Mouse (Mus musculus) forebrain, embryonic 11.5 days (tissue): Measurements from ENCODE around the gene Hes5. TPM values are rescaled to one million over a fixed set of nuclear protein-coding genes. Genes with fewer than 3 reads are reported as not detected.

Experiments used
- ATAC-seq: fragments of 200-750 bp; cut with Nextera tagmentation; replicated peaks from 2 replicates; pipeline ENCODE4 v1.8.0; 2017; ENCODE audit warnings: moderate TSS enrichment; ENCODE audit not compliant: low FRiP score
- DNase-seq: peaks from one replicate; pipeline ENCODE4 v3.0.0-alpha.2; 2017; ENCODE audit warnings: low spot score
- H3K27ac ChIP-seq: fragments of 300-500 bp; sonication (generic); 2 replicates; pipeline ENCODE4 v1.5.1; 2014; ENCODE audit warnings: low read depth, low read length
- H3K27me3 ChIP-seq: fragments of 300-500 bp; sonication (generic); 2 replicates; pipeline ENCODE4 v1.6.1; 2014; ENCODE audit warnings: mild to moderate bottlenecking, low read length, mixed read lengths; ENCODE audit not compliant: control insufficient read depth, insufficient read depth
- H3K36me3 ChIP-seq: fragments of 300-500 bp; sonication (generic); 2 replicates; pipeline ENCODE4 v1.6.1; 2014; ENCODE audit warnings: mild to moderate bottlenecking, low read length, moderate library complexity, mixed read lengths; ENCODE audit not compliant: control insufficient read depth, insufficient read depth
- H3K4me1 ChIP-seq: fragments of 300-500 bp; sonication (generic); replicated peaks from 2 replicates; pipeline ENCODE4 v1.6.1; 2014; ENCODE audit warnings: low read length, mixed read lengths; ENCODE audit not compliant: control insufficient read depth, insufficient read depth
- H3K4me2 ChIP-seq: fragments of 300-500 bp; sonication (generic); 2 replicates; pipeline ENCODE4 v1.6.1; 2014; ENCODE audit warnings: low read depth, mild to moderate bottlenecking, low read length, moderate library complexity, mixed read lengths; ENCODE audit not compliant: severe bottlenecking
- H3K4me3 ChIP-seq: fragments of 300-500 bp; sonication (generic); 2 replicates; pipeline ENCODE4 v1.5.1; 2014; ENCODE audit warnings: low read depth, low read length
- H3K9ac ChIP-seq: fragments of 300-500 bp; sonication (generic); 2 replicates; pipeline ENCODE4 v1.6.1; 2014; ENCODE audit warnings: low read length
- H3K9me3 ChIP-seq: fragments of 300-500 bp; sonication (generic); 2 replicates; pipeline ENCODE4 v1.6.1; 2016; ENCODE audit warnings: low read length, mixed read lengths; ENCODE audit not compliant: control insufficient read depth
- WGBS: fragments of 180-500 bp; shearing (Covaris S2); extraction: QIAGEN DNeasy Blood & Tissue Kit; methylation state at CpG from one replicate; pipeline ENCODE4 v1.1.7; 2014; 5-methylcytosine and 5-hydroxymethylcytosine counted together
- polyA plus RNA-seq: library from polyadenylated mRNA; unstranded; fragments of >200 nt; fragmentation: Nextera tagmentation; extraction: Ambion mirVana; gene quantifications from 2 replicates; pipeline ENCODE4 v1.2.1, GENCODE M21; 2014

Hes5 gene
- polyA plus RNA-seq, 1 experiment from 2014 or later, result 313 TPM

DNA sequence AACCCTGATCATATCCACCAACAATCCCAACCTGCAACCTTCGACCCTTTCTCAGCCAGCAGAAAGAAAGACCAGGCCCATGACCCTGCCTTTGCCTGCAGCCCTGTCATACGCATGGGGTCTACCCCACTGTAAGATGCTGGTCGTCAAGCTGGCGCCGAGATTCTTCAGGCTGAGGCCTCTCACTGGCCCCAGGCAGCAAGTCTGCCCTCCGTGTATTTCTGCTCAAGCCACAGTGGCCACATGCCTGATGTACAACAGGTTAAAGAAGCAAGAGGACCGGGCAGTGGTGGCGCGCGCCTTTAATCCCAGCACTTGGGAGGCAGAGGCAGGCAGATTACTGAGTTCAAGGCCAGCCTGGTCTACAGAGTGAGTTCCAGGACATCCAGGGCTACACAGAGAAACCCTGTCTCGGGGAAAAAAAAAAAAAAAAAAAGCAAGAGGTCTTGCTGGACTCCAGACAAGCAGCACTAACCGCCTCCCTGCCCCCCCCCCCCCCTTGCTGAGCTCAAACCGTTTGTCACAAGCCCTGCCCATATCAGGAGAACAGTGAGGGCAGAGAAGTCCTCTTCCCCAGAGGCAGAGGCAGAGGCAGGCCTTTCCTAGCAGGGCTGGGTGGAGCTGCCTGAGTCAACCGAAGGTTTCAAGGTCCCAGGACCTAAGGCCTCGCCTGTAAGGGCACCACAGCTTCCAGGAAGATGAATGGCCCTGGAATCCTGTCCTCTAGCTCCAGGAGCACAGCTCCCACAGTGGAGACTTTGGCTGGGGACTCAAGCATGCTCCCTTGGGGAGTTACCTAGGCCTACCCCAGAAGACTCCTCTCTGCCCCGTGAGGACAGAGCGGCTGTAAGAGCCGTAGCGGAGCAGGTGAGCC lies 21.8 kb downstream of the Hes5 start:
- 81% methylated on average over 19 of the region's 19 CpGs for WGBS
- Histone ChIP-seq H3K9ac (no peak overlapping the region), H3K36me3 (peaks cover 11% of the 10 kb centered on the region), H3K4me2 (no peak overlapping the region), H3K4me1 (peaks cover 5% of the 10 kb centered on the region; the same call in 1 of the 2 replicates), H3K4me3 (no peak overlapping the region), H3K27me3 (peaks cover 6% of the 10 kb centered on the region; the same call in 1 of the 2 replicates), H3K27ac (no peak overlapping the region), H3K9me3 (no peaks in the 10 kb centered on the region)
- DNase-seq, result no peak
- ATAC-seq, result no peak

- Histone ChIP-seq H3K4me1 (peaks cover 5% of the 10 kb centered on the region; the same call in 1 of the 2 replicates), H3K9ac (peak overlapping the region; percentile 23; the same call in 1 of the 2 replicates), H3K36me3 (peaks cover 5% of the 10 kb centered on the region), H3K27ac (no peak overlapping the region), H3K4me2 (no peak overlapping the region), H3K4me3 (no peak overlapping the region), H3K27me3 (peaks cover 6% of the 10 kb centered on the region; the same call in 1 of the 2 replicates), H3K9me3 (no peaks in the 10 kb centered on the region)
- DNase-seq, result no peak
- no peak for ATAC-seq
- WGBS, result 13% methylated on average over 24 of the region's 24 CpGs
Measured at GRCm38 (mm10) chr4:154983767-154984166, 23.0 kb downstream of the Hes5 start.

- 63% methylated on average over 5 of the region's 5 CpGs for WGBS
- peaks cover 5% of the 10 kb centered on the region; the same call in 1 of the 2 replicates for H3K4me1 ChIP-seq
- H3K9me3 ChIP-seq, result no peaks in the 10 kb centered on the region
- H3K27me3 ChIP-seq, result peaks cover 6% of the 10 kb centered on the region; the same call in 1 of the 2 replicates
- H3K36me3 ChIP-seq, result peaks cover 5% of the 10 kb centered on the region
- H3K4me2 ChIP-seq, result no peak overlapping the region
- H3K27ac ChIP-seq, result no peak overlapping the region
- H3K9ac ChIP-seq, result no peak overlapping the region
- DNase-seq, result no peak
- no peak overlapping the region for H3K4me3 ChIP-seq
- no peak for ATAC-seq
Measured at GRCm38 (mm10) chr4:154985151-154985777, 24.5 kb downstream of the Hes5 start.

DNA sequence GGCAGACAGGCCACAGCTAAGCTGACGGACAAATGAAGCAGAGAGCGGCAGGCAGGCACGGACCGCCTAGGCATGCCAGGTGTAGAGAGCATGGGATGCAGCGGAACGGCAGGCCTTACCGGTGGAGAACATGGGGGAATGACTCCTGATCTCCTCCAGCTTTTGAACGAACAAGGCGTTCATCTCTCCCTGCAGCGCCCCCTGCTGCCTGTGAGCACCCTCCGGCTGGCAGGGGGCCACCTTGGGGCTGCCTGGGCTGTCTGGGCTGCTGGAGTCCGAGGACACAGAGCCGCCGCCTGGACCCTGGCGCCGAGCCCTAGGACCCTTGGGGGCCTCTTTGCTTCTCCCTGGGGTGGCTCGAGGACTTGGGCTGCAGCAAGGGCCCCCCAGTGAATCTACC lies 25.4 kb downstream of the Hes5 start:
- ATAC-seq, result peak; percentile 55
- H3K4me2 ChIP-seq, result no peak overlapping the region
- no peaks in the 10 kb centered on the region for H3K9me3 ChIP-seq
- peaks cover 5% of the 10 kb centered on the region; the same call in 1 of the 2 replicates for H3K4me1 ChIP-seq
- H3K36me3 ChIP-seq, result peaks cover 1% of the 10 kb centered on the region
- H3K27me3 ChIP-seq, result peaks cover 6% of the 10 kb centered on the region; the same call in 1 of the 2 replicates
- WGBS, result 14% methylated on average over 17 of the region's 17 CpGs
- no peak overlapping the region for H3K4me3 ChIP-seq
- no peak overlapping the region for H3K27ac ChIP-seq
- no peak overlapping the region for H3K9ac ChIP-seq
- peak; percentile 84 for DNase-seq

GRCm38 (mm10) chr4:154986750-154987149 lies 26.0 kb downstream of the Hes5 start:
- Histone ChIP-seq H3K27me3 (peaks cover 6% of the 10 kb centered on the region; the same call in 1 of the 2 replicates), H3K9me3 (no peaks in the 10 kb centered on the region), H3K9ac (no peak overlapping the region), H3K4me1 (peaks cover 5% of the 10 kb centered on the region; the same call in 1 of the 2 replicates), H3K4me2 (no peak overlapping the region), H3K4me3 (no peak overlapping the region), H3K36me3 (no peaks in the 10 kb centered on the region), H3K27ac (no peak overlapping the region)
- ATAC-seq (no peak), DNase-seq (no peak)
- 71% methylated on average over 15 of the region's 15 CpGs for WGBS

- no peak overlapping the region for H3K27ac ChIP-seq
- DNase-seq (no peak), ATAC-seq (no peak)
- 79% methylated on average over 4 of the region's 4 CpGs for WGBS
- no peaks in the 10 kb centered on the region for H3K36me3 ChIP-seq
- no peak overlapping the region for H3K4me2 ChIP-seq
- 0 out of 2 replicates have a peak, but pooled peaks cover 2% of the 10 kb centered on the region for H3K4me1 ChIP-seq
- H3K9me3 ChIP-seq, result no peaks in the 10 kb centered on the region
- H3K9ac ChIP-seq, result no peak overlapping the region
- no peaks in the 10 kb centered on the region for H3K27me3 ChIP-seq
- H3K4me3 ChIP-seq, result no peak overlapping the region
Measured at GRCm38 (mm10) chr4:154994876-154995275, 34.2 kb downstream of the Hes5 start.

DNA sequence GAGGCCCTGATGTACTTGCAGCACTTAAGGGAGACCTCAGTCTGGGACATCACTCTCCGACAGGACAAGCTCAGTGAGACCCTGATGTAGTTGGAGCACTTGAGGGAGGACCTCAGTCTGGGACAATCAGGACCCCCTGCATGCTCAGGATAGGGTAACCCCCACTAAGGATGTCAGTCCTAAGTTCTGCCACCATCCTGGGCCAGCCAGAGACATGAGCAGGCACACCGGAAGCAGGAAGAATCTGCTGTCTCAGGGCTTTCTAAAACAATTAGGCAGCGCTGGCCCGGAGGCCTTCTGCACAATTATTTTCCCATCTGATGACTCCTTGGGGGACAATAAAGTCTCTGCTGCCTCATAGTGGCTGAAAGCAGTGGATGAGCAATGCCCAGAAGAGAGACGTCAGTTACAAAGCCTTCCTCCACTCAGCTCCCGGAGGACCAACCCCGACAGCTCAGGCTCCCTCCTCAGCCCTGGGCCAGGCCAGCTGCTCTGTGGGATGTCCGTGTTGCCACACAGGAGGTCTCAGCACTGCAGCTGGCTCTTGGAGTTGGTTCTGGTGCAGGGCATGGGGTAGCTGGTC lies 35.9 kb downstream of the Hes5 start:
- no peak for DNase-seq
- no peaks in the 10 kb centered on the region for H3K36me3 ChIP-seq
- no peak overlapping the region for H3K27ac ChIP-seq
- no peak for ATAC-seq
- H3K4me2 ChIP-seq, result no peak overlapping the region
- WGBS, result 39% methylated on average over 8 of the region's 8 CpGs
- 0 out of 2 replicates have a peak overlapping the region, but pooled peaks have one; percentile 3 for H3K9ac ChIP-seq
- no peak overlapping the region for H3K4me3 ChIP-seq
- no peaks in the 10 kb centered on the region for H3K9me3 ChIP-seq
- 0 out of 2 replicates have a peak, but pooled peaks cover 2% of the 10 kb centered on the region for H3K4me1 ChIP-seq
- no peaks in the 10 kb centered on the region for H3K27me3 ChIP-seq

DNA sequence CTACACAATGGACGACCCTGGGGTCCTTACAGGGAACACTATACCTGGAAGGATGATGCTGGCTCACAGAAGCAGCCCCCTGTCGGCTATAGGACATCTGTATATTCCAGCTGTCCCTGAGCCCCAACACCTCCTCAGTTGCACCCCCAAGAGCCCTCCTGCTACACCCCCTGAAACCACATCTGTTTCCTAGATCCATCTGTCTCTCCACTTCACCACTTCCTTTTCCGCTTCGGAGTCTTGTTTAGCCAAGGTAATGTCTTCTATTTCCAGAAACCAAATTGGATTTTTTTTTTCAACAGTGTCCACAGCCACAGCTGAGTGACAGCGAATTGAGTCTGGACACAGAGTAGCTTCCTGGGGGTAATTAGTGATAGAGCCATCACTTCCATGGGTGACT lies 38.7 kb downstream of the Hes5 start:
- Histone ChIP-seq H3K36me3 (no peaks in the 10 kb centered on the region), H3K9me3 (no peaks in the 10 kb centered on the region), H3K4me3 (no peak overlapping the region), H3K9ac (no peak overlapping the region), H3K4me2 (no peak overlapping the region), H3K27ac (no peak overlapping the region), H3K4me1 (0 out of 2 replicates have a peak, but pooled peaks cover 2% of the 10 kb centered on the region), H3K27me3 (no peaks in the 10 kb centered on the region)
- 85% methylated on average over 5 of the region's 5 CpGs for WGBS
- ATAC-seq, result no peak
- no peak for DNase-seq
